Mouse (Mus musculus) layer of hippocampus, adult 2 months (tissue): ENCODE data around the gene Arl1. TPM values are rescaled to one million over a fixed set of nuclear protein-coding genes. Genes with fewer than 3 reads are reported as not detected.
"Not testable (repeated sequence)": the region's sequence is repeated elsewhere in the genome, so short reads cannot be mapped to it uniquely, and the experiment has no call there.

Experiments
- DNase-seq, 2 experiments: peaks; one replicate each; pipeline ENCODE4 v3.0.0; 2022; ENCODE audit warnings: low spot score in 2 of 2
- H3K27ac ChIP-seq: fragments of 200-600 bp; 2 replicates; pipeline ENCODE4 v1.8.1; 2022
- H3K4me3 ChIP-seq: fragments of 200-600 bp; 2 replicates; pipeline ENCODE4 v1.8.1; 2022; ENCODE audit warnings: mild to moderate bottlenecking
- CTCF ChIP-seq: fragments of 200-600 bp; conservative IDR thresholded peaks from 2 replicates; pipeline ENCODE4 v1.8.1; 2022; ENCODE audit warnings: antibody characterized with exemption, mild to moderate bottlenecking, moderate library complexity
- total RNA-seq, 2 experiments: library from RNA; stranded (reverse); gene quantifications; 2 replicates each; pipeline ENCODE4 v1.2.3; 2021

The Arl1 gene
- total RNA-seq, 2 experiments from 2014 or later, result 132 TPM

DNA sequence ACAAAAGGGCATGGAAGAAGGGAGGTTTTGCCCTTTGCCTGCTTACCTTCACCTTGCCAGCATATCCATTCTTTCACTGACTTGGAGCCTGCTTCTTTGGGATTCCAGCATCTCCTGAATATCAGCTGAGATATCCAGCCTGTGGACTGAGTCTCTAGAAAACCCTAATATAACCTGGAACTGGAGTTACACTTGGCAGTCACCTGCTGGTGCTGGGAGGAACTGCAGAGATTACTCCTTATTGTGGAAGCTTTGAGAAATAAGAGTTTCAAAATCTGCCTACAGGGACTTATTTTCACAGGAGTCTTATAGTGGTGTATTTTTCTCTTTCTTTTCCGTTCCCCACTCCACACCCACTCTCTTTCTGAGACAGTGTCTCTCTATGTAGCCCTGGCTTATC, 3.5 kb upstream of the Arl1 start:
- Histone ChIP-seq H3K4me3 (no peak overlapping the region), H3K27ac (no peak overlapping the region)
- DNase-seq, result peak in 1 of 2 experiments; percentile 39
- peak; percentile 84 for TF ChIP-seq CTCF

- DNase-seq, result no peak
- Histone ChIP-seq H3K27ac (no peak overlapping the region), H3K4me3 (no peak overlapping the region)
- TF ChIP-seq CTCF, result no peak
These were observed 2.5 kb upstream of the Arl1 start for GRCm38 (mm10) chr10:88728166-88728565.

- DNase-seq, result no peak
- TF ChIP-seq CTCF, result no peak
- Histone ChIP-seq H3K27ac (peak overlapping the region; percentile 97), H3K4me3 (peak overlapping the region; percentile 90)
These were observed 1.0 kb downstream of the Arl1 start for GRCm38 (mm10) chr10:88731496-88732308.

DNA sequence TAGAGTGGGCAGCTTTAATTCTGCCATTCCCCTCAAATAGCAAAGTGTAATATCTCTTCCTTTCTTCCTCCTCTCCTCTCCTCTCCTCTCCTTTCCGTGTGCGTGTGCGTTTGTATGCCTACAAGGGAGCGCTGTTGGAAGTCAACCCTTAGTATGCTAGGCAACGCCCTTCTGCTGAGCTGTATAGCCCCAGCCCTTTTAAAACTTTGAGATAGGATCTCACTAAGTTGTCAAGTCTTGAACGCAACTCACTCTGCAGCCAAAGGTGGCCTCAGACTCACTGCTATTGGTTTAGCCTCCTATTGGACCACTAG, 1.6 kb downstream of the Arl1 start:
- peak overlapping the region; percentile 97; the same call in 1 of the 2 replicates for H3K27ac ChIP-seq
- no peak for DNase-seq
- TF ChIP-seq CTCF, result no peak

GRCm38 (mm10) chr10:88739074-88739473, 8.4 kb downstream of the Arl1 start:
- not testable (repeated sequence) for H3K4me3 ChIP-seq, H3K27ac ChIP-seq, DNase-seq

More for the DNA sequence above, 1.6 kb downstream of the Arl1 start:
- peak overlapping the region; percentile 90 for H3K4me3 ChIP-seq

DNA sequence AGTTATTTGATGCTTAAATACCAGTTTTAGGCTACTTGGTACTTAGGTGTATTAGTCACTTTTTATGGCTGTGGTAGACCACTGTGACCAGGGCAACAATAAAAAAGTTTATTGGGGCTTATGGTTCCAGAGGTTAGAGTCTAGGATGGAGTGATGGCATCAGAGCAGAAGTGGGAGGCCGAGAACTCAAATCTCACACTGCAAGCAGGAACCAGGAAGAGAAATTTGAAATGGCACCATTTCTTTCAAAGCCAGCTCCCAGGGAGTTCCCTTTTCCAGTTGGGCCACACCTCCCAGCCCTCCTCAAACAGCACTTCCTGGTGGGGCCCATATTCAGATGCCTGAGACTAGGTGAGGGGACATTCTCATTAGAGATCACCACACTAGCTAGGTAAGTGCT, 9.2 kb downstream of the Arl1 start:
- DNase-seq, result no peak
- Histone ChIP-seq H3K4me3 (no peak overlapping the region), H3K27ac (no peak overlapping the region)
- no peak for TF ChIP-seq CTCF

DNA sequence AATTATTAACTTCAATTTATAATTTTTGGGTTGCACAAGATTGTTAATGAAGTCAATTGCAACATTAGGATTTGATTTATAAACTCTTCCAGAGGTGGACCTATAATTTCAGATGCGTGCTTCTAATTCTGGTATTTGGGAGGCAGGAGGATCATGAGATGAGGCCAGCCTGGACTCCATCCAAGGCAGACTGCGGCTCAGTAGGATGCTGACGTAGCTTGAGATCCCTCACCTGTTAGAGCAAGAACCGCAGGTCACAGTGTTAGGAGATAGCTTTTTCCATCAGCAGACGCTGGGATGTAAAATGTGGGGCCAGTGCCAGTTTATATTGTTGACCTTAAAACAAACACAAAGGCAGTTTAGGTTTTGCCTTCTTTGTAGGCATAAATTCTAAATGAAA, 10.1 kb downstream of the Arl1 start:
- no peak overlapping the region for H3K4me3 ChIP-seq
- no peak overlapping the region for H3K27ac ChIP-seq
- no peak for DNase-seq
- TF ChIP-seq CTCF, result no peak

- Histone ChIP-seq H3K27ac (no peak overlapping the region), H3K4me3 (no peak overlapping the region)
- no peak for DNase-seq
- no peak for TF ChIP-seq CTCF
These were observed 10.8 kb downstream of the Arl1 start for GRCm38 (mm10) chr10:88741426-88741825.

DNA sequence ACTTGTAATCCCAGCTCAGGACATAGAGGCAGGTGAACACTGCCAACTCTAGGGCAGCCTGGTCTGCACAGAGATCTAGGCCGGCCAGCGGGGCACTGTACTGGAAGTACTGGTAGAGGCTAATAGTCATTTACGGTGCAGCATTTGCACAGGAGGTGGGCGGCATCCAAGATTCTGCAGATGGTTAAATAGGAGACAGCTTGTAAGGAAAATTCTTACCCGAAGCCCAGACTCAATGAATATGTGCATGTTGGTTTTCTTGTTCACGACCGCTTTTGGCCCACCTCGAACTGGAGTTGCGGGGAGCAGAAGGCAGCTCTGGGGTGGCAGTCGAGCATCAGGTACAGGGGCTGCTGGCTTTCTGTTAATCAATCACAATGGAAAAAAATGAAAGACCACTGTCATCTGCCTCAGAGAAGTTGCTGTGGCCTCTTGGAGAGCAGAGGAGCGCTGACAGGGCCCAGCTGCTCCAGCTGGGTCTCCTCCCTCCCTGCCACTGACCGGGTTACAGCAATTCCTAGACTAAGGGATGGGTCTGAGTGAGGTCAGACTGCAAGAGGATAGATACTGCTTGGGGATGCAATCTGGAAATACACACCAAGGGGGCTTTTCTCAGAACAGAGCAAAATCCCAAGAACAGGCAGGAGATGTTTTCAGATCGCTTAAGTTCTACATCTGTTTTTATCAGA, 31.0 kb downstream of the Arl1 start:
- DNase-seq, result peak; percentile 17 to 48
- peak overlapping the region; percentile 57; the same call in 1 of the 2 replicates for H3K27ac ChIP-seq

DNA sequence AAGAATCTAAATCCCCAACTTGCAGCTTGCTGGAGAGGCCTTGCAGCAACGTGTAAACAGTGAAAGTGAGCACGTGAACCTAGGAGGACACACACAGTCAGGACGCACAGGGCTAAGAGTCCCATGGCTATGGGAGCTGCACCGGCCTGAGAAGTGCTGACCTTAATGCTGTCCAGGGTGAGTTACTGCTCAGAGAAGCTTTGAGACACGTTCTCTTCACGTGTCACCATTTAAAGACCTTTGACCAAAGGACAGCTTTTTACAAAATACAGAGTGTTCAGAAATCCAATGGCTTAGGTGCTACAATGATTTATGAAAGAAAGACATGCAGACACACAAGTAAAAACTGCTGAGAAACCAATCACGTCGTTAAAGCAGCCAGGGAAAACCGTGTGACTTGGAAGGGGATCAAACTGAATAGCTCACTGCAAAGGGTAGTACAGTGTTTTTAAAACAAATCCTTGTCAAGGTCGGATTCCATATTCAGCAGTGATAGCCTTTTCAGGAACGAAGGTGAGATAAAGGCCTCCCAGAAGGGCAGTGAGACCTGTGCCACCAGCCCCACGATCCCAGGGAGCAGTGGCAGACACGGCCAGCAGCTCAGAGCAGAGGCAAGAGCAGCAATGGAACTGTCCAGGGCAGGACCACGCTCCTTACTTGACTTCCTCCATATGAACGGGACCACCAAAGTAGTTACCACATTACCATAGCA, 34.9 kb downstream of the Arl1 start:
- DNase-seq, result no peak
- no peak overlapping the region for H3K4me3 ChIP-seq
- H3K27ac ChIP-seq, result no peak overlapping the region
- TF ChIP-seq CTCF, result no peak

More for the DNA sequence above, 31.0 kb downstream of the Arl1 start:
- no peak overlapping the region for H3K4me3 ChIP-seq
- TF ChIP-seq CTCF, result no peak

DNA sequence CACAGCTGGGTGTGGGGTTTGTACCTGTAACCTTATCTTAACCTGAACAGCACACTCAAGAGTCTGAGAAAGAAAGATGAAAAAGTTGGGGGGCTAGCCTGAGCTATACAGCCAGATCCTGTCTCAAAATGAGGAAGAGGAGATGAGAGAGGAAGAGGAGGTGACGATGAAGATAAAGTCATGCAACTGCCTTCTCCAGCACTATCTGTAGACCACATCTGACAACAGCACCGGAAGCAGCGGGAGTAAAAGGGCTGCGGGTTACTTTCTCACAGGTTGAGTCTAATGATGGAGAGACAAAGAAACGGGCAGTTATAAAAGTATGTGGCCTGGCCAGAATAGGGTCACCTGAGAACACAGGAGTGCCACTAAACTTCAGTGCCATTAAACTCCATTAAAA, 38.3 kb downstream of the Arl1 start:
- H3K27ac ChIP-seq, result no peak overlapping the region
- TF ChIP-seq CTCF, result no peak
- no peak overlapping the region for H3K4me3 ChIP-seq
- no peak for DNase-seq

DNA sequence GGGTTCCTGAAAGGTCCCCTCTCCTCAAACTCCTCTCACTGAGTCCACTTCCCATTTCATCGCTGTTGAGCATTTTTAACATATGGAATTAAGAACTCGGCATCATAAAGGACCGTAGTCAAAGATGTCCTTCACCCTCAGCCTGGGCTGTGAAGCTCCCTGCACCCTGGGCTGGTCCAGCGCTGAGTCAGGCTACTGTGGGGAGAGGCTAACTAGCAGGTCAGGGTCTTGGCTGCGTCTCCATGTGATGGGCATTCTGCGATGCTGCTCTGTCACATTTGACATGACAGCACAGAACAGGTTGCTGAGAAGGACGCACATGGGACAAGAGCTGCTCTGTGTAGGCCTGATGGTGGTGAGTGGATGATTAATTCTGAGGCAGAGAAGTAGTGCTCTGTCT, 39.0 kb downstream of the Arl1 start:
- no peak for DNase-seq
- Histone ChIP-seq H3K4me3 (no peak overlapping the region), H3K27ac (no peak overlapping the region)
- TF ChIP-seq CTCF, result no peak

GRCm38 (mm10) chr10:88772965-88773364, 42.3 kb downstream of the Arl1 start:
- not testable (repeated sequence) for DNase-seq, H3K4me3 ChIP-seq, H3K27ac ChIP-seq
